Mouse (Mus musculus): Measurements from ENCODE around the gene Pax7. TPM values are rescaled to one million over a fixed set of nuclear protein-coding genes. Genes with fewer than 3 reads are reported as not detected.

Pax7 gene
- polyA plus RNA-seq, 2 experiments = 1.9 to 4.7 TPM

DNA sequence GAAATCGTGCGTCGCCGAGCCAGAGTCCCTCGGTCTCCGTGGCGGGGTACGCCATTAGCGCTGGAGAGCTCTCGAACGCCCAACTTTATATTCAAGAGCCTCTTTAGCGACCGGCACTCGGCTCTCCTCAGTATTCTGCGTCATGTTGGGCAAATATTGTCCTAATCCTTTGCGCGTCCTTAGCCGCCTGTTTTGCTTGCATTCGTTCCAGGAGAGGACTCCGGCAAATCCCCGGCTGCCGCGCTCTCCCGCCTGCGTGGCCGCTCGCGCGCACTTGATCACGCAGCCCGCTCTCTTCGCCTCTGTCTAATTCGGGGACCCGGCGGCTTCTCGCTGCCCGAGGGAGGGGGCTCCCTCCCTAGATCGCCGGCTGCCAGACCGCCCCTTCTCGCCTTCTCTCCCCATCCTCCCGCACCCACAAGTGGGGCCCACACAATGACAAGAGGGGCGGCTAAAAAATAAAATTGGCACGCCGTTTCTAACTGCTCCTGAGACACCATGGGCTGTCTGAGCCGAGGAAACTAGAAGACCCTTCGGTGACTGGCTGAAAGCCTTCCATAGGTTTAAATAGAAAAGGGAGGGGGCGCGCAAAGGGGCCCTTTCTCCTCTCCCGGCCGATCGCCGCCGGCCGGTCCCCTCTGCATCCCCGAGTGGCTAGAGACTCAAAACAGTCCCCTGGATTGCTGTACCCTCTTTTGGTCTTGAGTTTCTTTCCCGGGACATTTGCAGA lies 1.7 kb downstream of the Pax7 start:
- Histone ChIP-seq H3K27me3 (ENCODE audit: control insufficient read depth, insufficient read depth, low read length) (peaks cover 98% of the 10 kb centered on the region), H3K4me1 (ENCODE audit: control insufficient read depth, insufficient read depth, low read length) (peaks cover 3% of the 10 kb centered on the region; the same call in 1 of the 2 replicates), H3K27ac (replicated peaks; ENCODE audit: low read depth, low read length) (no peak overlapping the region), H3K9me3 (ENCODE audit: control insufficient read depth, low read length) (no peaks in the 10 kb centered on the region), H3K4me2 (replicated peaks; ENCODE audit: low read depth, low read length, severe bottlenecking) (no peak overlapping the region), H3K4me3 (replicated peaks; ENCODE audit: low read length) (peak overlapping the region; percentile 25), H3K9ac (ENCODE audit: low read depth, low read length, severe bottlenecking) (peak overlapping the region; percentile 12; the same call in 1 of the 2 replicates), H3K36me3 (ENCODE audit: control insufficient read depth, insufficient read depth, low read length) (no peaks in the 10 kb centered on the region)
- under 1% methylated on average over 57 of the region's 57 CpGs for WGBS
- DNase-seq (ENCODE audit: low spot score) = no peak
- ATAC-seq (ENCODE audit: low FRiP score, low read depth) = no peak
- TF ChIP-seq POLR2A (IDR thresholded peaks at IDR 0.05; ENCODE audit: borderline replicate concordance, extremely low read depth, insufficient read depth, insufficient read length) = no peak

DNA sequence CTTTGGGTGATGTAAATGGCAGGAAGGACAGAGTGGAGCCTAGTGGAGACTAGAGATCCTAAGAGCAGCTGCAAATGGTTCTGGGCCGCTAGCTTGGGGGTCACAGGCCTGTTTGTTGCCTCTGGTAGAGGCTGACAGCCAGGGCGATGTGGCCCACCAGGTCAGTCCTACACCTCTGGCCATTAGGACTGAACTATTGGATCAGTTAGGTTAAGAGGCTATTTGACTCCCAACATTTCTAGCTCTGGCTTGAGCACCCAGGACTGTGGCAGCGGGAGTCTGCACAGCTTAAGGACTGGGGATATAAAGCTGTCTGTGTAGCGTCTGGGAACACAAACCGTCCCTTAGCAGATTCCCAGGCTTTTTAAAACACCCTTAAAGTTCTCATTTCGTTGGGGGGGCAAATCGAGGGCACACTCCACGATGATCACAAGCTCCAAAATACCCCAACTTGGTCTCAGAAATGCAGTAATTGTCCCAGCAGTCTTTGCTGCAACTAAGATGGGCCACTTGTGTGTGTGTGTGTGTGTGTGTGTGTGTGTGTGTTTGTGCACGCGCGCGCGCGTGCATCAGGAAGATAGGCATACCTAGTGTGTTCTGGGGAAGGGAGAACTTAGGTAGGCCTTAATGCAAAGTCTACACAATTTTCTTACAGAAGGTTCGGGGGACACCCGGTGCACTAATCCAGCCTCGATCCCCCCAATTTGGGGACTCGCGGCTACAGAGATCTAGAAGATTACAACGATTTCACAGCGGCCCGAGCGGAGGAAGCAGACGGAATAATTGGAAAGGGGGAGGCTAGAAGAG lies 2.5 kb downstream of the Pax7 start:
- WGBS = 2% methylated on average over 24 of the region's 24 CpGs
- H3K4me1 ChIP-seq (ENCODE audit: control insufficient read depth, insufficient read depth, low read length) = peaks cover 3% of the 10 kb centered on the region; the same call in 1 of the 2 replicates
- H3K27me3 ChIP-seq (ENCODE audit: control insufficient read depth, insufficient read depth, low read length) = peaks cover 99% of the 10 kb centered on the region
- peak overlapping the region; percentile 25; the same call in 1 of the 2 replicates for H3K4me3 ChIP-seq (replicated peaks; ENCODE audit: low read length)
- no peaks in the 10 kb centered on the region for H3K9me3 ChIP-seq (ENCODE audit: control insufficient read depth, low read length)
- H3K4me2 ChIP-seq (replicated peaks; ENCODE audit: low read depth, low read length, severe bottlenecking) = no peak overlapping the region
- ATAC-seq (ENCODE audit: low FRiP score, low read depth) (no peak), DNase-seq (ENCODE audit: low spot score) (no peak)
- no peaks in the 10 kb centered on the region for H3K36me3 ChIP-seq (ENCODE audit: control insufficient read depth, insufficient read depth, low read length)
- TF ChIP-seq POLR2A (IDR thresholded peaks at IDR 0.05; ENCODE audit: borderline replicate concordance, extremely low read depth, insufficient read depth, insufficient read length) = no peak
- H3K27ac ChIP-seq (replicated peaks; ENCODE audit: low read depth, low read length) = no peak overlapping the region
- peak overlapping the region; percentile 12; the same call in 1 of the 2 replicates for H3K9ac ChIP-seq (ENCODE audit: low read depth, low read length, severe bottlenecking)

DNA sequence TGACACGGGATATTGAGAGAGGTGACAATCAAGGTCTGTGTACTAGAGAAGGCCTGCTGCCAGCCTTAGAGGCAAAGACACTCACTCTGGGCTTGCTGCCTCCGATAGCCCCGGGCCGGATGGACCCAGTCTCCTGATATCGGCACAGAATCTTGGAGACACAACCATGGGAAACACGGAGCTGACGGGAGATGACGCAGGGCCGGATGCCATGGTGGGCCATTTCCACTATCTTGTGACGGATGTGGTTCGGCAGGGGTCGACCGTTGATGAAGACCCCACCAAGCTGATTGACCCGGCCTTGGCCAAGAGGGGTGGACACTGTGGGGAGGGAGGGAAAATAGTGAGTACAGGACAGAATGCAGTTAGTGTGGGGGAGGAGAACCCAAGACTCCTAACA lies 3.3 kb downstream of the Pax7 start:
- H3K4me2 ChIP-seq (replicated peaks; ENCODE audit: low read depth, low read length, severe bottlenecking) = no peak overlapping the region
- no peaks in the 10 kb centered on the region for H3K9me3 ChIP-seq (ENCODE audit: control insufficient read depth, low read length)
- H3K27ac ChIP-seq (replicated peaks; ENCODE audit: low read depth, low read length) = no peak overlapping the region
- peaks cover 3% of the 10 kb centered on the region; the same call in 1 of the 2 replicates for H3K4me1 ChIP-seq (ENCODE audit: control insufficient read depth, insufficient read depth, low read length)
- 0 out of 2 replicates have a peak overlapping the region, but pooled peaks have one; percentile 5 for H3K4me3 ChIP-seq (replicated peaks; ENCODE audit: low read length)
- TF ChIP-seq POLR2A (IDR thresholded peaks at IDR 0.05; ENCODE audit: borderline replicate concordance, extremely low read depth, insufficient read depth, insufficient read length) = no peak
- no peak for ATAC-seq (ENCODE audit: low FRiP score, low read depth)
- H3K27me3 ChIP-seq (ENCODE audit: control insufficient read depth, insufficient read depth, low read length) = peaks cover 99% of the 10 kb centered on the region
- H3K9ac ChIP-seq (ENCODE audit: low read depth, low read length, severe bottlenecking) = peak overlapping the region; percentile 12; the same call in 1 of the 2 replicates
- WGBS = 2% methylated on average over 14 of the region's 14 CpGs
- H3K36me3 ChIP-seq (ENCODE audit: control insufficient read depth, insufficient read depth, low read length) = no peaks in the 10 kb centered on the region
- no peak for DNase-seq (ENCODE audit: low spot score)

DNA sequence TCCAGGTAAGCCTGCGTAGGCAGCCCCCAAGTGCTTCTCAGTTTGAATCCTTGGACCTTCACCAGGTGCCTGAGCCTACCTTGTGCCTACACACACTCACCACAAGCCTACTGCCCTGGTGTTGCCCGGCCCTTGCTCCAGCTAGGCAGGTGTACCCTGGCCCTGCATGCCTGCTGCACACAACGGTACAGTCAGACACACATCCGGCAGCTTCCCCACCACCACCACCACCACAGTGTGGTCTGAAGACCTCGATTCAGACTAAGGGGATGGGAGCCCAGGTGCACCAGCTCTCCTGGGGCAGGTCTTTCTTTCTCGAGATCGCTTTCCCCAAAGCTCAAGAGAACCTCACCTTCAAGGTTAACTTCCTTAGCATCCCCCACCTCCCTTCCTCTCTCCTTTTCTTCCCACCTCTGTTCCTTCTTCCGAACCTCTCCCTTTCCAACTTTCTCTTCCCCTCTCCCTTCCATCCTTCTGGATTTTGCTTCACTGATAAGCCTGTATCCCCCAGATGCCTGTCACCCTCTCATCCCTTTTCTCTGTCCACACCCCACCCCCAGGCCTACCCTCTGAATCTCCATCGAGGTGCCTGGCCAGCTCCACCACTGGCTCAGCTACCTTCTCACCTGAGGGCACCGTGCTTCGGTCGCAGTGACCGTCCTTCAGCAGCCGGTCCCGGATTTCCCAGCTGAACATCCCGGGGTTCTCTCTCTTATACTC lies 4.3 kb downstream of the Pax7 start:
- no peak for TF ChIP-seq POLR2A (IDR thresholded peaks at IDR 0.05; ENCODE audit: borderline replicate concordance, extremely low read depth, insufficient read depth, insufficient read length)

DNA sequence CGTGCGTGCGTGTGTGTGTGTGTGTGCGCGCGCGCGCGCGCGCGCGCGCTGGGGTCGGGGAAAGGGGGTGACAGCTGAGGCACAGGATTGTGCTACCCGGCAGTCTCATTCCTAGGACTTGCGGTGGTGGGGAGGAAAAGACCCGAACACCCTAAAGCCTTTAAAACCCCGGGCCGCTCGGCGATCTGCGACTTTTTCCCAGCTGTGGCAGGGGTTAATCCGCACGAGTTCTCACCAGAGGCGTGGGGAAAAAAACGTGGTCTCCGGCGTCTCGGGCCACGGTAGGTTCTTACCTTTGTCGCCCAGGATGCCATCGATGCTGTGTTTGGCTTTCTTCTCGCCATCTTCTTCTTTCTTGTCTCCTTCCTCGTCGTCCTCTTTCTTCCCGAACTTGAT lies 5.0 kb downstream of the Pax7 start:
- ATAC-seq (ENCODE audit: low FRiP score, low read depth) (no peak), DNase-seq (ENCODE audit: low spot score) (no peak)
- H3K4me2 ChIP-seq (replicated peaks; ENCODE audit: low read depth, low read length, severe bottlenecking) = 0 out of 2 replicates have a peak overlapping the region, but pooled peaks have one; percentile 5
- no peaks in the 10 kb centered on the region for H3K9me3 ChIP-seq (ENCODE audit: control insufficient read depth, low read length)
- H3K27ac ChIP-seq (replicated peaks; ENCODE audit: low read depth, low read length) = no peak overlapping the region
- H3K9ac ChIP-seq (ENCODE audit: low read depth, low read length, severe bottlenecking) = no peak overlapping the region
- peak overlapping the region; percentile 15 for H3K4me3 ChIP-seq (replicated peaks; ENCODE audit: low read length)
- peaks cover 2% of the 10 kb centered on the region; the same call in 1 of the 2 replicates for H3K4me1 ChIP-seq (ENCODE audit: control insufficient read depth, insufficient read depth, low read length)
- TF ChIP-seq POLR2A (IDR thresholded peaks at IDR 0.05; ENCODE audit: borderline replicate concordance, extremely low read depth, insufficient read depth, insufficient read length) = no peak
- peaks cover 98% of the 10 kb centered on the region for H3K27me3 ChIP-seq (ENCODE audit: control insufficient read depth, insufficient read depth, low read length)
- H3K36me3 ChIP-seq (ENCODE audit: control insufficient read depth, insufficient read depth, low read length) = no peaks in the 10 kb centered on the region
- WGBS = 2% methylated on average over 25 of the region's 37 CpGs

More for the DNA sequence above, 4.3 kb downstream of the Pax7 start:
- DNase-seq (ENCODE audit: low spot score) (no peak), ATAC-seq (ENCODE audit: low FRiP score, low read depth) (no peak)
- Histone ChIP-seq H3K4me1 (ENCODE audit: control insufficient read depth, insufficient read depth, low read length) (peaks cover 3% of the 10 kb centered on the region; the same call in 1 of the 2 replicates), H3K27me3 (ENCODE audit: control insufficient read depth, insufficient read depth, low read length) (peaks cover 99% of the 10 kb centered on the region), H3K4me2 (replicated peaks; ENCODE audit: low read depth, low read length, severe bottlenecking) (no peak overlapping the region), H3K27ac (replicated peaks; ENCODE audit: low read depth, low read length) (no peak overlapping the region), H3K9ac (ENCODE audit: low read depth, low read length, severe bottlenecking) (no peak overlapping the region), H3K36me3 (ENCODE audit: control insufficient read depth, insufficient read depth, low read length) (no peaks in the 10 kb centered on the region), H3K4me3 (replicated peaks; ENCODE audit: low read length) (0 out of 2 replicates have a peak overlapping the region, but pooled peaks have one; percentile 2), H3K9me3 (ENCODE audit: control insufficient read depth, low read length) (no peaks in the 10 kb centered on the region)
- 3% methylated on average over 16 of the region's 16 CpGs for WGBS

Measured in limb, embryonic 14.5 days (tissue).